Mouse (Mus musculus) liver, embryonic 14.5 days (tissue): ENCODE data around the gene Rpgrip1l. TPM values are rescaled to one million over a fixed set of nuclear protein-coding genes. Genes with fewer than 3 reads are reported as not detected.

Source experiments
- ATAC-seq: fragments of 200-750 bp; cut with Nextera tagmentation; 2 replicates; pipeline ENCODE4 v1.8.0; 2017; ENCODE audit warnings: moderate number of reproducible peaks, mild to moderate bottlenecking, moderate library complexity; ENCODE audit not compliant: insufficient read depth
- DNase-seq, 3 experiments: peaks; one replicate each; pipeline ENCODE4 v3.0.0-alpha.2; 2012 to 2013; ENCODE audit warnings: low read depth in 3 of 3, low spot score in 3 of 3
- H3K27ac ChIP-seq: fragments of 300-500 bp; sonication (generic); 2 replicates; pipeline ENCODE4 v1.5.1; 2014; ENCODE audit warnings: moderate library complexity, mild to moderate bottlenecking, control low read depth, inconsistent platforms
- H3K27me3 ChIP-seq: fragments of 300-500 bp; sonication (generic); 2 replicates; pipeline ENCODE4 v1.6.1; 2014; ENCODE audit warnings: mild to moderate bottlenecking, low read length, moderate library complexity; ENCODE audit not compliant: control insufficient read depth, insufficient read depth
- H3K36me3 ChIP-seq: fragments of 300-500 bp; sonication (generic); replicated peaks from 2 replicates; pipeline ENCODE4 v1.6.1; 2014; ENCODE audit warnings: low read depth; ENCODE audit not compliant: control insufficient read depth, insufficient read depth
- H3K4me1 ChIP-seq, 2 experiments: fragments of 200-500 bp in 1 of 2; fragments of 300-500 bp in 1 of 2; sonication (generic) in 1 of 2; replicated peaks; 2 replicates each; pipeline ENCODE4 v1.6.1; 2012 to 2014; ENCODE audit warnings: antibody characterized with exemption in 1 of 2, inconsistent platforms in 1 of 2, low read length in 1 of 2; ENCODE audit not compliant: control insufficient read depth in 2 of 2, insufficient read depth in 2 of 2
- H3K4me2 ChIP-seq: fragments of 300-500 bp; sonication (generic); 2 replicates; pipeline ENCODE4 v1.6.1; 2014; ENCODE audit warnings: low read depth, mild to moderate bottlenecking, control low read depth, moderate library complexity
- H3K4me3 ChIP-seq, 2 experiments: fragments of 200-500 bp in 1 of 2; fragments of 300-500 bp in 1 of 2; sonication (generic) in 1 of 2; 2 replicates each; pipeline ENCODE4 v1.5.1; 2012 to 2014; ENCODE audit warnings: low read depth in 2 of 2, low read length in 2 of 2, mild to moderate bottlenecking in 2 of 2, control low read depth in 1 of 2, inconsistent platforms in 1 of 2, moderate library complexity in 1 of 2; ENCODE audit not compliant: insufficient read depth in 1 of 2
- H3K9ac ChIP-seq: fragments of 300-500 bp; sonication (generic); replicated peaks from 2 replicates; pipeline ENCODE4 v1.6.1; 2014; ENCODE audit warnings: mild to moderate bottlenecking, control low read depth, moderate library complexity
- H3K9me3 ChIP-seq: fragments of 300-500 bp; sonication (generic); 2 replicates; pipeline ENCODE4 v1.6.1; 2016; ENCODE audit warnings: low read length, mixed read lengths; ENCODE audit not compliant: control insufficient read depth
- CTCF ChIP-seq: IDR thresholded peaks from 2 replicates; pipeline ENCODE4 v1.5.1; 2016; ENCODE audit warnings: antibody characterized with exemption, low read depth, control low read depth
- EP300 ChIP-seq: IDR thresholded peaks from 2 replicates; pipeline ENCODE4 v1.6.1; 2016; ENCODE audit warnings: antibody characterized with exemption, low read depth
- WGBS: fragments of 180-500 bp; shearing (Covaris S2); extraction: QIAGEN DNeasy Blood & Tissue Kit; methylation state at CpG from one replicate; pipeline ENCODE4 v1.1.7; 2014; ENCODE audit not compliant: insufficient replicate concordance; 5-methylcytosine and 5-hydroxymethylcytosine counted together
- polyA plus RNA-seq, 2 experiments: library from polyadenylated mRNA; depleted of rRNA in 1 of 2; stranded (reverse) in 1 of 2; unstranded in 1 of 2; fragments of >200 nt; fragmentation: Nextera tagmentation in 1 of 2; extraction: Ambion mirVana in 1 of 2; gene quantifications; 2 replicates each; pipeline versions ENCODE4 v1.2.1 to v1.2.3; 2012 to 2014

Gene Rpgrip1l
- polyA plus RNA-seq, 2 experiments, result 1.1 to 3.3 TPM

DNA sequence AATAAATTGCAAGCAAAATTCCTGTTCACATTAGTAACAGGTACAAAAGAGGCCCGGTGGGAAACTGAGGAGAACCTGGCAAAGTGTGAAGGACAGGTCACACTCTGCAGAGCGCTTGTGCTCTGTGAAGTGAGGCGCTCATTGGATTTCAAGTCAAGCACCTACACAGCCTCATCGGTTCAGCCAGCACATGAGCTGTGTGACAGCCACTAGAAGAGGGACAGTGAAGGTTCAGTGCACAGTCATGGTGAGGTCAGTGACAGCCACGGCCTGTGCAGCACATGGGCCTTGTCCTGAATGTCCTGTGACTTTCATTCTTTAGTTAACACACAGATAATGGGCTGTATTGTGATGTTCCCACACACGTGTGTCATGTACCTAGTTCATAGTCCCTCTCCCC is 107.2 kb downstream of the Rpgrip1l start:
- Histone ChIP-seq H3K27me3 (no peaks in the 10 kb centered on the region), H3K9ac (no peak overlapping the region), H3K27ac (no peak overlapping the region), H3K4me3 (no peak overlapping the region), H3K36me3 (no peaks in the 10 kb centered on the region), H3K9me3 (no peaks in the 10 kb centered on the region), H3K4me1 (no peaks in the 10 kb centered on the region; a peak in 1 of 4 replicates), H3K4me2 (no peak overlapping the region)
- WGBS, result 62% methylated on average over 6 of the region's 6 CpGs
- no peak for DNase-seq
- TF ChIP-seq CTCF (no peak), EP300 (no peak)
- no peak for ATAC-seq

DNA sequence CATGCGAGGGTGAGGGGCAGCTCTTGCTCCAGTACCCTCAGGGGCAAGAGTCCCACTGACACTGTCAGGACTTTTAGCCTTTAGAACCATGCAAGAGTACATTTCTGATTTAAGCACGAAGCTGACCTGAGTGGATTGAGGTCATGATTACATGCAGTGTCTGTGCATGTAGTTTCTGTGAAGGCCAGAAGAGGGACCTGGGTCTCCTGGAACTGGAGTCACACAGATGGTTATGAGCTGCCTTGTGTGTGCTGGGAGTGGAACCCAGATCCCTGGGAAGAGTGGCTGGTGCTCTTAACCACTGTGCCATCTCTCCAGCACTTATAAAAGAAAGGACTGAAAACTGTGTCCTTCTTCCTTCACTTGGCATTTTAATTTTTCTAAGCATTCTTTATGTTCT is 111.9 kb downstream of the Rpgrip1l start:
- H3K36me3 ChIP-seq, result no peaks in the 10 kb centered on the region
- H3K27ac ChIP-seq, result no peak overlapping the region
- no peak for TF ChIP-seq EP300
- no peak for TF ChIP-seq CTCF
- DNase-seq (no peak), ATAC-seq (no peak)
- no peaks in the 10 kb centered on the region; a peak in 1 of 4 replicates for H3K4me1 ChIP-seq
- H3K4me2 ChIP-seq, result no peak overlapping the region
- no peaks in the 10 kb centered on the region for H3K9me3 ChIP-seq
- H3K4me3 ChIP-seq, result no peak overlapping the region
- H3K9ac ChIP-seq, result no peak overlapping the region
- H3K27me3 ChIP-seq, result no peaks in the 10 kb centered on the region
- 36% methylated on average over 2 of the region's 2 CpGs for WGBS

DNA sequence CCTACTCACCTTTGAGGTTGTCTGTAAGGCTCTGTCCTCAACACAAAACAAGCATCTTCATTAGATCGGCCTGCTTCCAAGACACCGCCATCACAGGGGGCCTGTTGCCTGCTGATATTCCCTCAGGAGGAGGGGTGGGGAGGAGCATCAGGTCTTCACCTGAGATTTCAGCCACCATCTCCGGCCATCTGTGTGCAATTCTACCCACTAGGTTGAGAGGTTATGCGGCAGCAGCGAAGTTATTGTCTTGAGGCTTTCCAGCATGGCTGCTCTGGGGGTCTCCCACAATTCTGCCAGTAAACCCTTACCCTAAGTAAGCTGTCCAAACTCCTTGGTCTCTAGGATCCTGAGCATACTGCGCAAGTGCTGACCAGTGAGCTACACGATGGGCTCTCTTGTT is 113.2 kb downstream of the Rpgrip1l start, which contains the start of gene Aktip:
TSS of gene Aktip (minus strand) at position 101 of the 400 bp plus-strand sequence.
- H3K4me3 ChIP-seq, result no peak within 1 kb of the TSS
- H3K36me3 ChIP-seq, result no peaks in the 10 kb centered on the region
- WGBS, result 76% methylated on average over 7 of the region's 7 CpGs
- H3K9me3 ChIP-seq, result no peaks in the 10 kb centered on the region
- DNase-seq (no peak), ATAC-seq (no peak)
- no peak for TF ChIP-seq CTCF
- no peak for TF ChIP-seq EP300
- H3K4me2 ChIP-seq, result no peak within 1 kb of the TSS
- H3K9ac ChIP-seq, result no peak within 1 kb of the TSS
- no peaks in the 10 kb centered on the region for H3K27me3 ChIP-seq
- H3K4me1 ChIP-seq, result no peaks in the 10 kb centered on the region; a peak in 1 of 4 replicates
- H3K27ac ChIP-seq, result no peak within 1 kb of the TSS

DNA sequence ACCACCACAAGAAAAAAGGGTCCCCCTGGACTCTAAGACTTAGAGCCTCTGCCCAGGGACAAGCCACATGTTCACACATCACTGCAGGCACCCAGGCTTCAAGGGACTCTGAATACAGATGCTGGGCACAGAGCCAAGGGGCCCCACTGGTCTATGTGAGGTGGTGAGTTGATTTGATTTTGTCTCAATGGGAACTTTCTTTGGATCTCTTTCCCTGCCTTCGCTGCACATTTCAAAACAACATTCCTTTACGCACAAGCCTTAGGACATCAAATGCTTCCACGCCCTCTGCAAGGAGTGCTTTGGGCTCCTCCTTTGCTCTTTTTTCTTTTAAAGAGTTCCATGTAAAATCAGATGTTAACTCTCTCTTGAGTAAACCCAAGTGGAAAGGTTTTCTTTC is 115.0 kb downstream of the Rpgrip1l start:
- Histone ChIP-seq H3K4me2 (no peak overlapping the region), H3K4me3 (no peak overlapping the region), H3K27me3 (no peaks in the 10 kb centered on the region), H3K27ac (no peak overlapping the region), H3K9ac (no peak overlapping the region), H3K36me3 (no peaks in the 10 kb centered on the region), H3K4me1 (no peaks in the 10 kb centered on the region; a peak in 1 of 4 replicates), H3K9me3 (no peaks in the 10 kb centered on the region)
- DNase-seq (no peak), ATAC-seq (no peak)
- TF ChIP-seq EP300 (no peak), CTCF (no peak)
- WGBS, result 77% methylated on average over 3 of the region's 3 CpGs

DNA sequence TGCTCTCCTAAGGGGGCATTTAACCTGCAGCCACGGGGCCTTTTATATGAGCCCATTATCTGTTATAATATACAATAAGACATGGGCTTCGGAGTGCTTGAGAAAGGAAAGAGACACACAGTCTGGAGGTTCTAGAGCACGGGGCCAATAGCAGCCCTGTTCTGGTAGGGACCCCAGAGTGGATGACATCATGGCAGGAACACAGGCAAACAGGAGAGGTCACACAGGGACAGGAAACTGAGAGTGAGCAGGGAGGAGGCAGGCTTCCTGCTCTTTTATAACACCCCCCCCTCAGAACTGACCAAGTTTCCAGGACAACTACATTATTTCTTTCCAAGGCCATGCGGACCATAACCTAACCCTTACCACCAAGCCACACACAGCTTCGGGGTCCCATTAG is 115.8 kb downstream of the Rpgrip1l start:
- ATAC-seq (no peak), DNase-seq (no peak)
- Histone ChIP-seq H3K4me1 (no peaks in the 10 kb centered on the region; a peak in 1 of 4 replicates), H3K9ac (no peak overlapping the region), H3K9me3 (no peaks in the 10 kb centered on the region), H3K36me3 (no peaks in the 10 kb centered on the region), H3K27me3 (no peaks in the 10 kb centered on the region), H3K4me2 (no peak overlapping the region), H3K27ac (no peak overlapping the region), H3K4me3 (no peak overlapping the region)
- 55% methylated on average over 5 of the region's 5 CpGs for WGBS
- TF ChIP-seq EP300, result no peak
